Mouse (Mus musculus): ENCODE measurements around the gene Clhc1.

Gene Clhc1

GRCm38 (mm10) chr11:29563406-29563805, 15.7 kb downstream of the Clhc1 start:
- no peak for DNase-seq (ENCODE audit: low spot score)

GRCm38 (mm10) chr11:29571536-29571935, 23.8 kb downstream of the Clhc1 start:
- no peak for DNase-seq (ENCODE audit: low spot score)

GRCm38 (mm10) chr11:29572656-29573055, 24.9 kb downstream of the Clhc1 start:
- no peak for DNase-seq (ENCODE audit: low spot score)

- DNase-seq (ENCODE audit: low spot score): no peak
These were observed 31.9 kb downstream of the Clhc1 start for GRCm38 (mm10) chr11:29579610-29580009.

GRCm38 (mm10) chr11:29595217-29595616, 47.5 kb downstream of the Clhc1 start:
- no peak for DNase-seq (ENCODE audit: low spot score)

- no peak for DNase-seq (ENCODE audit: low spot score)
These were observed 49.4 kb downstream of the Clhc1 start for GRCm38 (mm10) chr11:29597159-29597558.

GRCm38 (mm10) chr11:29599000-29599399, 51.2 kb downstream of the Clhc1 start:
- no peak for DNase-seq (ENCODE audit: low spot score)

GRCm38 (mm10) chr11:29603581-29603980, 55.8 kb downstream of the Clhc1 start:
- no peak for DNase-seq (ENCODE audit: low spot score)

- no peak for DNase-seq (ENCODE audit: low spot score)
These were observed 59.8 kb downstream of the Clhc1 start for GRCm38 (mm10) chr11:29607465-29607990.

- no peak for DNase-seq (ENCODE audit: low spot score)
These were observed 62.2 kb downstream of the Clhc1 start for GRCm38 (mm10) chr11:29609756-29610468.

- DNase-seq (ENCODE audit: low spot score): no peak
These were observed 64.3 kb downstream of the Clhc1 start for GRCm38 (mm10) chr11:29612007-29612406.

GRCm38 (mm10) chr11:29613185-29613735, 65.5 kb downstream of the Clhc1 start:
- no peak for DNase-seq (ENCODE audit: low spot score)

GRCm38 (mm10) chr11:29614217-29614924, 66.6 kb downstream of the Clhc1 start:
- peak; percentile 22 for DNase-seq (ENCODE audit: low spot score)

GRCm38 (mm10) chr11:29622030-29622790, 74.5 kb downstream of the Clhc1 start:
- peak; percentile 70 for DNase-seq (ENCODE audit: low spot score)

- DNase-seq (ENCODE audit: low spot score): no peak
These were observed 75.6 kb downstream of the Clhc1 start for GRCm38 (mm10) chr11:29623327-29623726.

GRCm38 (mm10) chr11:29626541-29626940, 78.8 kb downstream of the Clhc1 start:
- DNase-seq (ENCODE audit: low spot score): no peak

- DNase-seq (ENCODE audit: low spot score): no peak
These were observed 80.0 kb downstream of the Clhc1 start for GRCm38 (mm10) chr11:29627706-29628105.

Data from layer of hippocampus, adult 11-12 months (tissue).